Mouse (Mus musculus) layer of hippocampus, postnatal 25 days (tissue): ENCODE results near the gene Dph1. TPM values are rescaled to one million over a fixed set of nuclear protein-coding genes. Genes with fewer than 3 reads are reported as not detected.
"Not testable (repeated sequence)": the region's sequence is repeated elsewhere in the genome, so short reads cannot be mapped to it uniquely, and the experiment has no call there.

Source experiments
- DNase-seq, 2 experiments: peaks; one replicate each; pipeline ENCODE4 v3.0.0; 2022; ENCODE audit warnings: mixed read lengths in 2 of 2, low spot score in 1 of 2; ENCODE audit errors: extremely low spot score in 1 of 2
- total RNA-seq, 2 experiments: library from RNA; stranded (reverse); gene quantifications; 2 replicates each; pipeline ENCODE4 v1.2.3; 2021

The Dph1 gene
- total RNA-seq, 2 experiments from 2014 or later = 35.4 to 36.1 TPM

DNA sequence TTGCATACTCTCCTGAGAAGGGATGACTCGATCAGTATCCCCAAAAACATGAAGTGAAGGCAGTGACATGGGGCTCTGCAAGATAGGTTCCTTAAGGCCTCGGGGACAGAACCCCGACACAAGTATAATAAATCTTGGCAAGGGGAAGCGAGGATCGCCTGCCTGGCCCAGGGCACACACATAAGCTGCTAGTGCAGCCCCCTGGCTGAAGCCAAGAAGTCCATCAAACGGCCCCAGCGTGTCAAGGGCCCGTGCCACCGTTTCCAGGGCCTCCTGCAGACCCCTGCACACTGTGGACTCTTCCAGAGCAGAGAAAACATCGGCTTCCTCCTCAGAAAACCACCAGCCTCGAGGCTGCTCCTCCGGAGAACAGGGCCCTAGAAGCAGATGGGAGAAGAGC, 13.0 kb downstream of the Dph1 start:
- no peak for DNase-seq

DNA sequence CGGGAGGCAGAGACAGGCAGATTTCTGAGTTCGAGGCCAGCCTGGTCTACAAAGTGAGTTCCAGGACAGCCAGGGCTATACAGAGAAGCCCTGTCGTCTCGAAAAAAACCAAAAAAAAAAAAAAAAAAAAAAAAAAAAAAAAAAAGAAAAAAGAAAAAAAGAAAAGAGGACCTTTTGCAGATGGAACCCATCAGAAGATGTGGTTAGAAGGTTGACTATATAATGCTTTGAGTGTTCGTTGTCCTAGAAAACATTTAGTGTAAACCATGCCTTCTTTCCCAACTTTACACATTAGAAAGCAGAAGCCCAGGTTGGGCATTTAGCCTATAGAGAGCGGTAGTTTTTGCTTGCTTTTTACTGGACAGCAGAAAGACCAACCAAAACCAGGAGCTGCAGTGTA, 16.5 kb downstream of the Dph1 start:
- DNase-seq = not testable (repeated sequence)

- no peak for DNase-seq
These were observed 17.3 kb downstream of the Dph1 start for GRCm38 (mm10) chr11:75173799-75174165.

GRCm38 (mm10) chr11:75173095-75173798, 17.8 kb downstream of the Dph1 start:
- DNase-seq = peak; percentile 93 to 96

DNA sequence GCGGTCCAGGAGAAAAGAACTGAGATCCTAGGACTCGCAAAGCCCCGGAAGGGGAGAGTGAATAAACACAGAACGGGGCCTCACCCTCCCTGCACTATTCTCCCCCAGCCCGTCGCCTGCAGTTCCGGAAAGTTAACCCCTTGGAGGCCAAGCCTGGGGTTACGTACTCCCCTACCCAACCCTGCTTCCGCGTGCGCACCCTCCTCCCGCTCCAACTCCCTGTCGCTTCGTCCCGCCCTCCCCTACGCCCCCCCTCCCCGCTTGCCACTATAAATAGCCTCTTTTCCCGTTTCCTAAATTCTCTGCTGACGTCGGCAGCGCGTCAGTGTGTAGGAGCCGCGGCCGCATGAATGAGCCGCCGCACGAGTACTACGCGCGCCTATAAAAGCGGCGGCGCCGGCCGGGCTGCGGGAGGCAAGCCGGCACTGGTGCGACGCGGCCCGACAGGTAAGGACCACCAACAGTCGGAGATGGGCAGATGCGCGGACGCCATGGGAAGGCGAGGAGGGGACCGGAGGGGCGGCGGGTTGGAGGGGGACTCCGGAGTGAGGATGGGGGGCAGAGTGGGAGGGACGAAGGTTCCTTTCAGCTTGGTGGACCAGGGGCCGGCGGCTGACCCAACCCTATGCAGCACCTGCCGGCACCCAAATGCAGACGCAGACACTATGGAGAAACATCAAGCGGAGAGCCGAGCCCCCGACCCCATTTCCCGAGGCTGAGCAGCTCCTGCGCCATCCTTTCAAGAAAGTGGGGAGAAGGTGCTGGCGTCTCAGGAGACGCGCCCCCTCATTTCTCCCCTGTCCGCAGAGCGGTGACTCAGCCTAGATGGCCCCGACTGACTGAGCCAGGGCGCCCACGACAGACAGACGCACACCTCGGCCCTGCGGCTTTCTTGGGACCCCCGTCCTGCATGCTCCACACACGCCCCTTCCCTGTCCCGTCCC, 18.6 kb downstream of the Dph1 start:
- DNase-seq = no peak

GRCm38 (mm10) chr11:75171186-75171865, 19.7 kb downstream of the Dph1 start:
- DNase-seq = no peak

GRCm38 (mm10) chr11:75170136-75170751, 20.8 kb downstream of the Dph1 start:
- DNase-seq = peak; percentile 92 to 94

- no peak for DNase-seq
These were observed 21.5 kb downstream of the Dph1 start, which contains the start of gene Hic1 for GRCm38 (mm10) chr11:75169405-75170080. TSS of gene Hic1 (minus strand) at chr11:75169519.

GRCm38 (mm10) chr11:75168590-75169361, 22.3 kb downstream of the Dph1 start:
- DNase-seq = peak; percentile 76 to 80

DNA sequence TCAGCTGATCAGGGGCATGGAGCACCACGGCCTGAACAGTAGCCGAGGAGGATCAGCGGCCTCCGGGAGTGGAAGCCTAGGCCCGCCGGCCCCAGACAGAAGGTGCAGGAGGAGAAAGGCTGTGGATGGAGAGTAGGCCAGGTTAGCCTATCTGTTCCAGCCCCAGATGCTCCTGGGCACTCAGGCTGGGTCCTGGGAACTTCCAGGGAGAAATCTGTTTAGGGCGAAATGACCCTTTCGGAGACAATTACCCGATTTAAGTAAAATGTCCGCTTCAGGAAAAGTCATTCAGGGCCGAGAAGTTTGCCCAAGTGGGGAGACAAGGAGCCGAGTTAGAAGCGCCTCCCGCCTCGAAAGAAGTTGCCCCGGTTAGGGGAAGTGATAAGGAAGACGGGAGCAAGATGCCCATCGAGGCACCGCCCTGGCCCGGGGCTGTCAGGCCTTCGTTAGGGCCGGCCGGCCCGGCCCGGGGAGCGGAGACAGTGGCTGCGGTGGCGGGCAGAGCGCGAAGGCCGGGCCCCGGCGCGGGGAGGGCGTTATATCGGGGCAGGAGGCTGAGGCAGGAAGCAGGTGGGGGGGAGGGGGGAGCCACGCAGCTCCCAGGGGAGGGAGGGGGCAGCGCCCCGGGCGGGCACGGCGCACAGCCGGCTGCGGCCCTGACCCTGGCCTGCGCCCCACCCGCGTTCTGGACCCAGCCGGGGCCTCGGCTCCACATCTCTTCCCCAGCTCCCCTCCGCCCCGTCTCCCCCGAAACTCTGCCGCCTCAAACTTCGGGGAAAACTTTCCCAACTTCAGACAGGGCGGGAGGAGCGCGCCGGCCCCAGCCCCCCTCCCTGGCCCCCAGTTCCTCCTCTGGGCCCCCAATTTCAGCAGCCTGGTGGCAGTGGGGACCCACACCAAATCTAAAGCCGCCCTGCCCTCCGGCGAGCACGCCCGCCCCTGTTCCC, 23.1 kb downstream of the Dph1 start:
- DNase-seq = no peak

GRCm38 (mm10) chr11:75166861-75167642, 24.0 kb downstream of the Dph1 start:
- no peak for DNase-seq

DNA sequence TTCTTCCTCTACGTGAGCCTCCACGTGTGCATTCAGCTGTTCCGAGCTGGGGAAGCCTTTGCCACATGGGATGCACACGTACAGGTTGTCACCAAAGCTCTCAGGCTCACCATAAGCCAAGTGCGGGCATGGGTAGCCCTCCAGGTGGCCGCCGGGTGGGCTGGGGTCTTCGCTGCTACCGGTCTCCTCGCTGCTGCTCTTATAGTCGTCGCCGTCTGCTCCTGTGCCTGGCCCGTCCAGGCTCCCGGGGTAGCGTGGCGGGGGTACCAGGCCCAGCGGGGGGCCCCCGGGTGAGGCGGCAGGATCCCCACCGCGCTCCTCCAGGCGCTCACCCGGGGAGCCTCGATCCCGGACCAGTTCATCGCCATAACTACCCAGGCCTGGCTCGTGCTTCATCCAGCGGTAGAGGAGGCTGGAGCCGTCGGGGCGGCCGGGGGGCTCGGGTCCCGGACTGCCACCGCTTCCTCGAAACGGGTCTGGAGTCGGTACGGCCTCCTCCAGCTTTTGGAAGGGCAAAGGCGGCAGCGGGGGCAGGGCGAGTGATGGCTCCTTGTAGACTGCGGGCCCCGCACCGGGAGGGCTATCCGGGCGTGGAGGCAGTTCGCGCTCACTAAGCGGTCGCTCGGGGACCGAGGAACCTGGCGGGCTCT, 24.7 kb downstream of the Dph1 start:
- no peak for DNase-seq

GRCm38 (mm10) chr11:75165441-75166192, 25.4 kb downstream of the Dph1 start:
- DNase-seq = peak; percentile 79 to 87

- DNase-seq = no peak
These were observed 26.3 kb downstream of the Dph1 start for GRCm38 (mm10) chr11:75164750-75165149.

DNA sequence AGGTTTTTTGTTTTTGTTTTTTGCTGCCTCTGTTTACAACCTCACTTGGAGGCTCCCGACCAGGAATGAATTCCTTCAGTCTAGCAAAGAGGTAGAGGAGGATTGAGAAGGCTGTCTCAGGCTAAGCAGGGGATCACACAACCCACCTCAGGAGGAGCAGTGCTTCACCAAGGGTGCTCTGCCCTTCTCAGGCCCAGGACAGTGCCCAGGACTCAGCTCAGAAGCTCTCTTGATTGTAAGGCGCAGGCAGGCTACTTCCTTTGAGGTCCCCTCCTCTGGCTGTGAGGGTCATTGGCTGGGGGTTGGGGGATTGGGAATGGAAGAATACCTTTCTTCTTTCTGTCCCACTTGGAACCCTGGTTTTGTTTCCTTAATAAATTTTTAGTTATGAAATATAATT, 27.0 kb downstream of the Dph1 start:
- no peak for DNase-seq

- no peak for DNase-seq
These were observed 27.7 kb downstream of the Dph1 start for GRCm38 (mm10) chr11:75163379-75163778.
